Mouse (Mus musculus) spleen, adult 2 months (tissue): ENCODE data around the gene Rcan2.

ENCODE experiments used
- CTCF ChIP-seq: fragments of 200-500 bp; IDR thresholded peaks from 2 replicates; pipeline ENCODE4 v1.5.1; 2011; ENCODE audit warnings: mild to moderate bottlenecking, inconsistent platforms; ENCODE audit not compliant: insufficient read depth, insufficient read length, insufficient replicate concordance; ENCODE audit errors: extremely low read depth
- POLR2A ChIP-seq: fragments of 200-500 bp; IDR thresholded peaks from 2 replicates; pipeline ENCODE4 v1.6.1; 2011; ENCODE audit warnings: low read depth, low read length, inconsistent platforms

DNA sequence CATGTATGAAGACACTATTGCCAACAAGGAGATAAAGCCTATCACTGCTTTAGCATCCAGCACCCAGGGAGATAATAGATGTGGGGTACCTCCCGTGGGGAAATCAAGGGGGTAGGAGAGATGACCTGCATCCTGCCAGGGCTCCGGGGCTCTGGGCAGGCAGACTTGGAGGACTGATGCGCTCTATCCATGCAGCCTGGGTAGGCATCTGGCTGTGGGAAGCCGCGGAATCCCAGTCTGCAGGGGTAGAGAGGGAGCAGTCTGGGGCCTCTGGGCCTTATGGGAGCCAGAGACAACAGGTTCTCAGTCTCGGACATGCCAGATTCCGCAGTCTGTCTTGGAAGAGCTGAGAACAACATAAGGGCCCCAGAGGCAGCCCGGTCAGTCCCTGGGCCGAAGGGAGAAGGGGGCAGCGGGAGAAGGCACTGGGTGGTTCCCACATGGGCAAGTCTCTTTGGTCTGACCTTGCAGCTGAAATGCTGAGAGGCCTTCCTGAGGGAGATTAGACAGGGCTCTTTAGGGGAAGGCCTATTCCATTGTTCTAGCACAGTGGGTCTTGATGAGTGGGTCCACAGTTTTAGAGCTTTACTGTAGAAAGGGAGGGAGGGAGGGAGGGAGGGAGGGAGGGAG, 23.7 kb downstream of the Rcan2 start:
- TF ChIP-seq POLR2A (no peak), CTCF (no peak)
